Mouse (Mus musculus) spleen, embryonic (tissue): ENCODE results near the gene Plekha5.

ENCODE experiments used
- CTCF ChIA-PET: fragments of 350-600 bp; sonication (Branson Sonifier 250); formaldehyde crosslinking; loops from one replicate; lab custom pipeline; 2022; lab: Charles Lee

The Plekha5 gene

GRCm38 (mm10) chr6:140455851-140456250 lies 32.0 kb downstream of the Plekha5 start:
- CTCF ChIA-PET = no interaction called here

- CTCF ChIA-PET = no interaction called here
Measured at GRCm38 (mm10) chr6:140456393-140457163, 32.7 kb downstream of the Plekha5 start.

GRCm38 (mm10) chr6:140460398-140460797 lies 36.5 kb downstream of the Plekha5 start:
- CTCF ChIA-PET = no interaction called here

GRCm38 (mm10) chr6:140464818-140465217 lies 41.0 kb downstream of the Plekha5 start:
- CTCF ChIA-PET = no interaction called here

- CTCF ChIA-PET = no interaction called here
Measured at GRCm38 (mm10) chr6:140465946-140466646, 42.2 kb downstream of the Plekha5 start.

- CTCF ChIA-PET = no interaction called here
Measured at GRCm38 (mm10) chr6:140466841-140467240, 43.0 kb downstream of the Plekha5 start.

- CTCF ChIA-PET = no interaction called here
Measured at GRCm38 (mm10) chr6:140467851-140468250, 44.0 kb downstream of the Plekha5 start.

- CTCF ChIA-PET = no interaction called here
Measured at GRCm38 (mm10) chr6:140469791-140470190, 45.9 kb downstream of the Plekha5 start.

- CTCF ChIA-PET = interaction anchor here (1.0 kb wide), 1 partner anchor 81 kb away, joined by 6 read pairs; no protein-coding TSS in a partner anchor
Measured at GRCm38 (mm10) chr6:140471751-140472150, 47.9 kb downstream of the Plekha5 start.

- CTCF ChIA-PET = interaction anchor here (0.7 to 1.0 kb wide), 2 partner anchors 81 to 178 kb away, joined by 4 to 6 read pairs; no protein-coding TSS in a partner anchor
Measured at GRCm38 (mm10) chr6:140472345-140472744, 48.5 kb downstream of the Plekha5 start.

- CTCF ChIA-PET = no interaction called here
Measured at GRCm38 (mm10) chr6:140475393-140476087, 51.7 kb downstream of the Plekha5 start.

GRCm38 (mm10) chr6:140476981-140477380 lies 53.1 kb downstream of the Plekha5 start:
- CTCF ChIA-PET = no interaction called here

- CTCF ChIA-PET = no interaction called here
Measured at GRCm38 (mm10) chr6:140478031-140478430, 54.2 kb downstream of the Plekha5 start.

GRCm38 (mm10) chr6:140478943-140479342 lies 55.1 kb downstream of the Plekha5 start:
- CTCF ChIA-PET = no interaction called here

GRCm38 (mm10) chr6:140480425-140481081 lies 56.7 kb downstream of the Plekha5 start:
- CTCF ChIA-PET = no interaction called here

- CTCF ChIA-PET = no interaction called here
Measured at GRCm38 (mm10) chr6:140481701-140482460, 58.0 kb downstream of the Plekha5 start.

GRCm38 (mm10) chr6:140484170-140484569 lies 60.3 kb downstream of the Plekha5 start:
- CTCF ChIA-PET = no interaction called here

- CTCF ChIA-PET = no interaction called here
Measured at GRCm38 (mm10) chr6:140485636-140486035, 61.8 kb downstream of the Plekha5 start.

GRCm38 (mm10) chr6:140486685-140487084 lies 62.8 kb downstream of the Plekha5 start:
- CTCF ChIA-PET = no interaction called here

- CTCF ChIA-PET = no interaction called here
Measured at GRCm38 (mm10) chr6:140487489-140487888, 63.6 kb downstream of the Plekha5 start.

GRCm38 (mm10) chr6:140488673-140489072 lies 64.8 kb downstream of the Plekha5 start:
- CTCF ChIA-PET = no interaction called here
